Mouse (Mus musculus) heart, postnatal 0 days (tissue): ENCODE measurements around the gene Tcl1b3. TPM values are rescaled to one million over a fixed set of nuclear protein-coding genes. Genes with fewer than 3 reads are reported as not detected.
A peak's percentile ranks its signal among the peaks of the same experiment; 100 is the strongest.
"Not testable (repeated sequence)": the region's sequence is repeated elsewhere in the genome, so short reads cannot be mapped to it uniquely, and the experiment has no call there.

ENCODE experiments used
- ATAC-seq: fragments of 200-750 bp; cut with Nextera tagmentation; 2 replicates; pipeline ENCODE4 v1.8.0; 2017; ENCODE audit warnings: low read depth, moderate number of reproducible peaks, moderate library complexity; ENCODE audit not compliant: insufficient read depth
- DNase-seq: peaks from one replicate; pipeline ENCODE4 v3.0.0-alpha.2; 2016; ENCODE audit warnings: low spot score
- H3K27ac ChIP-seq: fragments of 300-500 bp; sonication (generic); 2 replicates; pipeline ENCODE4 v1.5.1; 2014; ENCODE audit warnings: low read depth, mild to moderate bottlenecking
- H3K27me3 ChIP-seq: fragments of 300-500 bp; sonication (generic); 2 replicates; pipeline ENCODE4 v1.6.1; 2014; ENCODE audit warnings: low read length, mixed read lengths; ENCODE audit not compliant: control insufficient read depth, insufficient read depth
- H3K36me3 ChIP-seq: fragments of 300-500 bp; sonication (generic); replicated peaks from 2 replicates; pipeline ENCODE4 v1.6.1; 2014; ENCODE audit warnings: low read length, mixed read lengths; ENCODE audit not compliant: control insufficient read depth, insufficient read depth
- H3K4me1 ChIP-seq: fragments of 300-500 bp; sonication (generic); 2 replicates; pipeline ENCODE4 v1.6.1; 2014; ENCODE audit warnings: antibody characterized with exemption; ENCODE audit not compliant: control insufficient read depth, insufficient read depth
- H3K4me2 ChIP-seq: fragments of 300-500 bp; sonication (generic); 2 replicates; pipeline ENCODE4 v1.6.1; 2014; ENCODE audit warnings: low read depth, mild to moderate bottlenecking, low read length, moderate library complexity
- H3K4me3 ChIP-seq: fragments of 300-500 bp; sonication (generic); 2 replicates; pipeline ENCODE4 v1.5.1; 2014; ENCODE audit warnings: low read depth, low read length
- H3K9ac ChIP-seq: fragments of 300-500 bp; sonication (generic); replicated peaks from 2 replicates; pipeline ENCODE4 v1.6.1; 2014; ENCODE audit warnings: low read depth, low read length, mixed read lengths
- H3K9me3 ChIP-seq: fragments of 300-500 bp; sonication (generic); replicated peaks from 2 replicates; pipeline ENCODE4 v1.6.1; 2016; ENCODE audit warnings: low read length; ENCODE audit not compliant: control insufficient read depth
- CTCF ChIP-seq: IDR thresholded peaks from 2 replicates; pipeline ENCODE4 v1.5.1; 2016; ENCODE audit warnings: antibody characterized with exemption, control low read depth, low read depth
- EP300 ChIP-seq: IDR thresholded peaks from 2 replicates; pipeline ENCODE4 v1.6.1; 2016; ENCODE audit warnings: antibody characterized with exemption, low read depth
- WGBS: fragments of 180-500 bp; shearing (Covaris S2); extraction: QIAGEN DNeasy Blood & Tissue Kit; methylation state at CpG from one replicate; pipeline ENCODE4 v1.1.7; 2014; 5-methylcytosine and 5-hydroxymethylcytosine counted together
- polyA plus RNA-seq: library from polyadenylated mRNA; unstranded; fragments of >200 nt; fragmentation: Nextera tagmentation; extraction: Ambion mirVana; gene quantifications from 2 replicates; pipeline ENCODE4 v1.2.1, GENCODE M21; 2015
- total RNA-seq: library from RNA; depleted of rRNA; stranded (reverse); fragments of >200 nt; gene quantifications from 2 replicates; pipeline ENCODE4 v1.2.3, GENCODE M21; 2014; ENCODE audit warnings: low replicate concordance

Gene Tcl1b3
- total and polyA plus RNA-seq, 2 experiments from 2014 or later: not detected

- H3K36me3 ChIP-seq, H3K4me3 ChIP-seq, H3K9me3 ChIP-seq, H3K27me3 ChIP-seq, H3K27ac ChIP-seq, H3K4me1 ChIP-seq, H3K4me2 ChIP-seq, H3K9ac ChIP-seq, ATAC-seq, DNase-seq: not testable (repeated sequence)
- 31% methylated on average over 2 of the region's 2 CpGs for WGBS
- peak; percentile 34 for TF ChIP-seq CTCF
These were observed 1.9 kb upstream of the Tcl1b3 start for GRCm38 (mm10) chr12:105188980-105189379.

- not testable (repeated sequence) for H3K4me2 ChIP-seq, H3K4me1 ChIP-seq, H3K27me3 ChIP-seq, H3K27ac ChIP-seq, H3K9me3 ChIP-seq, H3K9ac ChIP-seq, DNase-seq, ATAC-seq, H3K4me3 ChIP-seq, H3K36me3 ChIP-seq
- WGBS: 58% methylated on average over 7 of the region's 7 CpGs
These were observed 9.0 kb downstream of the Tcl1b3 start for GRCm38 (mm10) chr12:105199684-105200497.

- H3K36me3 ChIP-seq, H3K9me3 ChIP-seq, H3K9ac ChIP-seq, H3K4me1 ChIP-seq, H3K27me3 ChIP-seq, ATAC-seq, H3K4me3 ChIP-seq, DNase-seq, H3K4me2 ChIP-seq, H3K27ac ChIP-seq: not testable (repeated sequence)
- WGBS: 68% methylated on average over 1 of the region's 1 CpGs
These were observed 10.8 kb downstream of the Tcl1b3 start, which contains the start of gene Tcl1b4 for GRCm38 (mm10) chr12:105201657-105202056. Tcl1b4 (plus strand) TSS chr12:105201957.

GRCm38 (mm10) chr12:105207071-105207470, 16.2 kb downstream of the Tcl1b3 start:
- H3K9me3 ChIP-seq: no peaks in the 10 kb centered on the region
- no peak overlapping the region for H3K4me2 ChIP-seq

GRCm38 (mm10) chr12:105208441-105208840, 17.6 kb downstream of the Tcl1b3 start:
- H3K36me3 ChIP-seq: no peaks in the 10 kb centered on the region
- H3K4me1 ChIP-seq: no peaks in the 10 kb centered on the region
- no peaks in the 10 kb centered on the region for H3K27me3 ChIP-seq
- H3K4me2 ChIP-seq: no peak overlapping the region
- no peak overlapping the region for H3K27ac ChIP-seq
- H3K4me3 ChIP-seq: no peak overlapping the region
- no peaks in the 10 kb centered on the region for H3K9me3 ChIP-seq
- 81% methylated on average over 1 of the region's 1 CpGs for WGBS
- TF ChIP-seq CTCF (no peak), EP300 (no peak)
- ATAC-seq (no peak), DNase-seq (no peak)
- H3K9ac ChIP-seq: no peak overlapping the region

More at GRCm38 (mm10) chr12:105207071-105207470, 16.2 kb downstream of the Tcl1b3 start:
- Histone ChIP-seq H3K4me1 (no peaks in the 10 kb centered on the region), H3K36me3 (no peaks in the 10 kb centered on the region), H3K27me3 (no peaks in the 10 kb centered on the region), H3K4me3 (no peak overlapping the region), H3K27ac (no peak overlapping the region), H3K9ac (no peak overlapping the region)
- ATAC-seq (no peak), DNase-seq (no peak)
- 32% methylated on average over 1 of the region's 1 CpGs for WGBS
- no peak for TF ChIP-seq CTCF
- TF ChIP-seq EP300: no peak

GRCm38 (mm10) chr12:105209231-105209630, 18.4 kb downstream of the Tcl1b3 start:
- TF ChIP-seq CTCF (no peak), EP300 (no peak)
- Histone ChIP-seq H3K36me3 (no peaks in the 10 kb centered on the region), H3K27ac (no peak overlapping the region), H3K9me3 (no peaks in the 10 kb centered on the region), H3K9ac (no peak overlapping the region), H3K4me1 (no peaks in the 10 kb centered on the region), H3K27me3 (no peaks in the 10 kb centered on the region), H3K4me2 (no peak overlapping the region), H3K4me3 (no peak overlapping the region)
- DNase-seq (no peak), ATAC-seq (no peak)
- 87% methylated on average over 7 of the region's 7 CpGs for WGBS
